Mouse (Mus musculus) liver, postnatal 0 days (tissue): ENCODE results near the gene H1fnt. TPM values are rescaled to one million over a fixed set of nuclear protein-coding genes. Genes with fewer than 3 reads are reported as not detected.

Experiments used
- ATAC-seq: fragments of 200-750 bp; cut with Nextera tagmentation; 2 replicates; pipeline ENCODE4 v1.8.0; 2017; ENCODE audit warnings: mild to moderate bottlenecking, moderate library complexity
- DNase-seq: peaks from one replicate; pipeline ENCODE4 v3.0.0-alpha.2; 2016
- H3K27ac ChIP-seq: fragments of 300-500 bp; sonication (generic); 2 replicates; pipeline ENCODE4 v1.5.1; 2014; ENCODE audit warnings: antibody characterized with exemption, moderate library complexity, mild to moderate bottlenecking, low read depth
- H3K27me3 ChIP-seq: fragments of 300-500 bp; sonication (generic); 2 replicates; pipeline ENCODE4 v1.6.1; 2014; ENCODE audit warnings: low read length, control low read depth, mixed read lengths; ENCODE audit not compliant: insufficient read depth
- H3K36me3 ChIP-seq: fragments of 300-500 bp; sonication (generic); replicated peaks from 2 replicates; pipeline ENCODE4 v1.6.1; 2014; ENCODE audit warnings: mild to moderate bottlenecking, control low read depth, low read length, moderate library complexity, mixed read lengths; ENCODE audit not compliant: insufficient read depth
- H3K4me1 ChIP-seq: fragments of 300-500 bp; sonication (generic); 2 replicates; pipeline ENCODE4 v1.6.1; 2014; ENCODE audit warnings: antibody characterized with exemption, mild to moderate bottlenecking, control low read depth; ENCODE audit not compliant: insufficient read depth
- H3K4me2 ChIP-seq: fragments of 300-500 bp; sonication (generic); 2 replicates; pipeline ENCODE4 v1.6.1; 2014; ENCODE audit warnings: low read depth, mild to moderate bottlenecking, low read length, moderate library complexity, mixed read lengths
- H3K4me3 ChIP-seq: fragments of 300-500 bp; sonication (generic); 2 replicates; pipeline ENCODE4 v1.5.1; 2014; ENCODE audit warnings: low read depth, low read length
- H3K9ac ChIP-seq: fragments of 300-500 bp; sonication (generic); replicated peaks from 2 replicates; pipeline ENCODE4 v1.6.1; 2014; ENCODE audit warnings: mild to moderate bottlenecking, moderate library complexity
- H3K9me3 ChIP-seq: fragments of 300-500 bp; sonication (generic); 2 replicates; pipeline ENCODE4 v1.6.1; 2016; ENCODE audit warnings: mild to moderate bottlenecking, control low read depth, low read length, mixed read lengths
- CTCF ChIP-seq: sonication (generic); IDR thresholded peaks from 2 replicates; pipeline ENCODE4 v1.5.1; 2016; ENCODE audit warnings: antibody characterized with exemption, low read depth
- EP300 ChIP-seq: IDR thresholded peaks from 2 replicates; pipeline ENCODE4 v1.6.1; 2016; ENCODE audit warnings: antibody characterized with exemption, low read depth, mild to moderate bottlenecking
- WGBS: fragments of 180-500 bp; shearing (Covaris S2); extraction: QIAGEN DNeasy Blood & Tissue Kit; methylation state at CpG from one replicate; pipeline ENCODE4 v1.1.7; 2014; ENCODE audit not compliant: insufficient replicate concordance; 5-methylcytosine and 5-hydroxymethylcytosine counted together
- polyA plus RNA-seq: library from polyadenylated mRNA; unstranded; fragments of >200 nt; fragmentation: Nextera tagmentation; extraction: Ambion mirVana; gene quantifications from 2 replicates; pipeline ENCODE4 v1.2.1, GENCODE M21; 2015

H1fnt gene
- polyA plus RNA-seq = not detected in 2 replicates

- H3K4me3 ChIP-seq = no peak within 1 kb of the TSS
- H3K27me3 ChIP-seq = no peaks in the 10 kb centered on the region
- no peak within 1 kb of the TSS for H3K4me2 ChIP-seq
- no peak for TF ChIP-seq EP300
- H3K36me3 ChIP-seq = no peaks in the 10 kb centered on the region
- ATAC-seq (no peak), DNase-seq (no peak)
- no peak within 1 kb of the TSS for H3K27ac ChIP-seq
- 86% methylated on average over 8 of the region's 8 CpGs for WGBS
- H3K9me3 ChIP-seq = no peaks in the 10 kb centered on the region
- no peak within 1 kb of the TSS for H3K9ac ChIP-seq
- no peaks in the 10 kb centered on the region for H3K4me1 ChIP-seq
Observed at GRCm38 (mm10) chr15:98257193-98257592, at the start of gene H1fnt. TSS of gene H1fnt (minus strand) at chr15:98257293.

- no peaks in the 10 kb centered on the region; the same call in 1 of the 2 replicates for H3K4me1 ChIP-seq
- peak within 1 kb of the TSS; percentile 51 for H3K9ac ChIP-seq
- no peaks in the 10 kb centered on the region for H3K9me3 ChIP-seq
- TF ChIP-seq CTCF (no peak), EP300 (no peak)
- H3K4me3 ChIP-seq = peak within 1 kb of the TSS; percentile 51
- DNase-seq (peak; percentile 27), ATAC-seq (no peak)
- no peak within 1 kb of the TSS for H3K27ac ChIP-seq
- peaks cover 16% of the 10 kb centered on the region for H3K27me3 ChIP-seq
- peak within 1 kb of the TSS; percentile 74 for H3K4me2 ChIP-seq
- no peaks in the 10 kb centered on the region for H3K36me3 ChIP-seq
- 6% methylated on average over 27 of the region's 60 CpGs for WGBS
Observed at GRCm38 (mm10) chr15:98295628-98296551, 38.8 kb upstream of the H1fnt start, which contains the start of gene Zfp641. TSS of gene Zfp641 (minus strand) at chr15:98296161.

DNA sequence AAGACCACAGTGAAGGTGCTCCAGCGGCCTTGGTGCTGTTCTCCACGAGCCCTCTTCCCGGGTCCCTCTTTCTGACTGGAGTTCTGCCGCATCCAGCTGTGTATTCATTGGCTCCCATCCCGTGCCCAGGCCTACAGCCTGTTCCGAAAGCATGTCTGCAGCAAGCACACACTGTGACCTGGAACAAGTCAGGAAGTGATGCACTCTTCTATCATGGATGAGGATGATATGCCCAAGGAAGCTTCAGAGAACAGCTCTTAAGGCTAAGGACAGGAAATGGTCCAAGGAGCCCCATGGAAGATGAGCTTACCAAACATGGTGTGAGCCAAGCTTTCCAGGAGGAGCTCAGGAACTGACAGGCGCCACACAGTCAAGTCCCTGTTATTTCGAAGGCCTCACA lies 36.6 kb upstream of the H1fnt start:
- Histone ChIP-seq H3K36me3 (no peaks in the 10 kb centered on the region), H3K27ac (no peak overlapping the region), H3K4me2 (no peak overlapping the region), H3K27me3 (peaks cover 16% of the 10 kb centered on the region), H3K4me1 (no peaks in the 10 kb centered on the region; the same call in 1 of the 2 replicates), H3K9me3 (no peaks in the 10 kb centered on the region), H3K9ac (no peak overlapping the region), H3K4me3 (no peak overlapping the region)
- ATAC-seq = no peak
- TF ChIP-seq CTCF (no peak), EP300 (no peak)
- no peak for DNase-seq
- WGBS = 78% methylated on average over 8 of the region's 8 CpGs

DNA sequence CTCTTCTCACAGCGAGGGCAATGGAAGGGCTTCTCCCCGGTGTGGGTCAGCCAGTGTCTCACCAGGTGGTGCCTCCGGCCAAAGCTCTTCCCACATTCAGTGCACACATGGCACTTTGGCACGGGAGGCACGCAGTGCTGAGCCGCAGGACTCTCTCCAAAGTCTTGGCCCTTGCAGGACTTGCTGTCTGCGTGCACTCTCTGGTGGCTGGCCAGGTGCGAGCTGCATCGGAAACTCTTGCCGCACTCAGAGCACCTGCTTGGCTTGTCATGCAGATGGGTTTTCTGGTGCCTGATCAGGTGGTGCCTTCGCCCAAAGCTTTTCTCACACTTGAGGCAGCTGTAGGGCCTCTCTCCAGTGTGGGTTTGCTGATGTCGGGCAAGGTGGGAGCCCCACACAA lies 31.5 kb upstream of the H1fnt start:
- H3K9me3 ChIP-seq = no peaks in the 10 kb centered on the region
- no peaks in the 10 kb centered on the region for H3K27me3 ChIP-seq
- H3K4me1 ChIP-seq = peaks cover 3% of the 10 kb centered on the region; the same call in 1 of the 2 replicates
- H3K36me3 ChIP-seq = no peaks in the 10 kb centered on the region
- 72% methylated on average over 12 of the region's 12 CpGs for WGBS
- no peak overlapping the region for H3K9ac ChIP-seq
- TF ChIP-seq EP300 (no peak), CTCF (no peak)
- no peak overlapping the region for H3K4me2 ChIP-seq
- H3K4me3 ChIP-seq = no peak overlapping the region
- DNase-seq (no peak), ATAC-seq (no peak)
- H3K27ac ChIP-seq = no peak overlapping the region

DNA sequence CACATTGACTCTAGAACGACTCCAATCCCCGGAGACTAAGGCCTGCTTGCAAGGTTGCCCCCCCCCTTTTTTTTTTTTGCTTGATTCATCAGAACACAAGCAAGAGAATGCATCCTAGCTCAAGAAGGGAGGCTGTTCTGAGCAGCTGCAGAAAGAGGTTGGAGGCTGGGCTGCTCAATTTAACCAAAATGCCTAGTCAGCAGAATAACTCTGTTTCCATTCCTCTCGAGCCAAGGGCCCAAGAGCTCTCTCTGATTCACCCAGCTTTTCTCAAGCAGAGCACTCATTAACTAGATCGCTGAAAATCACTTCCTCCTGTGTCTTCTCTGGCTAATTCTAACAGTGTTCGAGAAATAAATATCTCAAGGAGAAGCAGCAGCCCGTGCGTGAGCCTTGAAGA lies 29.3 kb upstream of the H1fnt start:
- H3K9me3 ChIP-seq = no peaks in the 10 kb centered on the region
- no peaks in the 10 kb centered on the region for H3K27me3 ChIP-seq
- H3K4me3 ChIP-seq = no peak overlapping the region
- no peak for TF ChIP-seq CTCF
- no peak for TF ChIP-seq EP300
- no peak overlapping the region for H3K4me2 ChIP-seq
- no peaks in the 10 kb centered on the region for H3K36me3 ChIP-seq
- H3K4me1 ChIP-seq = peaks cover 3% of the 10 kb centered on the region; the same call in 1 of the 2 replicates
- DNase-seq (no peak), ATAC-seq (no peak)
- 68% methylated on average over 7 of the region's 7 CpGs for WGBS
- no peak overlapping the region for H3K9ac ChIP-seq
- no peak overlapping the region for H3K27ac ChIP-seq

DNA sequence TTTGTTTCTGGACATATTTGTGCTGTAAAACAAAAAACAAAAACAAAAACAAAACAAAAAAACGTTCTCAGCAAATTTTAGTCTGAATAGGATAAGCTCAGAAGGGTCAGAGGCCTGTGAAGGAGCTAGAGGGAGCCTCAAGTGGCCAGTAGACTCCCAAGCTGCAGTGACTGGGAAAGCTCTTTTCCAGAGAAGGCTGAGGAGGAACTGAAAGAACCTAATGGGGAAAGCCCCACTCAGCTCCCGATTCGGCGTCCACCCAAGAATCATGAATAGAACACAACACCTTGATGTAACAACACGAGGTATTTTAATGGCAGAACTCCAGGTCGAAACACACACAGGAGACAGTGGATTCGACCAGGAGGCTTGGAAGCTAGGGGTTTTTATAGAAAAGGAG lies 683 bp upstream of the H1fnt start:
- no peak overlapping the region for H3K9ac ChIP-seq
- no peak overlapping the region for H3K4me3 ChIP-seq
- TF ChIP-seq CTCF (no peak), EP300 (no peak)
- H3K4me1 ChIP-seq = no peaks in the 10 kb centered on the region
- H3K27me3 ChIP-seq = no peaks in the 10 kb centered on the region
- ATAC-seq (no peak), DNase-seq (no peak)
- H3K9me3 ChIP-seq = no peaks in the 10 kb centered on the region
- H3K4me2 ChIP-seq = no peak overlapping the region
- 72% methylated on average over 7 of the region's 7 CpGs for WGBS
- H3K27ac ChIP-seq = no peak overlapping the region
- no peaks in the 10 kb centered on the region for H3K36me3 ChIP-seq
